Mouse (Mus musculus) intestine, embryonic 14.5 days (tissue): ENCODE data around the gene Lct. TPM values are rescaled to one million over a fixed set of nuclear protein-coding genes. Genes with fewer than 3 reads are reported as not detected.
"Not testable (repeated sequence)": the region's sequence is repeated elsewhere in the genome, so short reads cannot be mapped to it uniquely, and the experiment has no call there.

ENCODE experiments used
- ATAC-seq: fragments of 200-750 bp; cut with Nextera tagmentation; replicated peaks from 2 replicates; pipeline ENCODE4 v1.8.0; 2017; ENCODE audit warnings: low read depth, moderate number of reproducible peaks, moderate TSS enrichment, moderate library complexity; ENCODE audit not compliant: low FRiP score, low TSS enrichment
- DNase-seq: peaks from one replicate; pipeline ENCODE4 v3.0.0-alpha.2; 2018; ENCODE audit warnings: low spot score
- H3K27ac ChIP-seq: fragments of 300-500 bp; sonication (generic); 2 replicates; pipeline ENCODE4 v1.5.1; 2014; ENCODE audit warnings: low read depth, mild to moderate bottlenecking, control low read depth
- H3K27me3 ChIP-seq: fragments of 300-500 bp; sonication (generic); replicated peaks from 2 replicates; pipeline ENCODE4 v1.6.1; 2014; ENCODE audit warnings: low read length, control low read depth; ENCODE audit not compliant: control insufficient read depth, insufficient read depth
- H3K36me3 ChIP-seq: fragments of 300-500 bp; sonication (generic); 2 replicates; pipeline ENCODE4 v1.6.1; 2014; ENCODE audit warnings: low read length, control low read depth; ENCODE audit not compliant: control insufficient read depth, insufficient read depth
- H3K4me1 ChIP-seq: fragments of 300-500 bp; sonication (generic); replicated peaks from 2 replicates; pipeline ENCODE4 v1.6.1; 2014; ENCODE audit warnings: low read length, control low read depth, mixed read lengths; ENCODE audit not compliant: control insufficient read depth, insufficient read depth
- H3K4me2 ChIP-seq: fragments of 300-500 bp; sonication (generic); 2 replicates; pipeline ENCODE4 v1.6.1; 2014; ENCODE audit warnings: low read length
- H3K4me3 ChIP-seq: fragments of 300-500 bp; sonication (generic); 2 replicates; pipeline ENCODE4 v1.5.1; 2014; ENCODE audit warnings: low read depth, low read length, control low read depth, mixed read lengths
- H3K9ac ChIP-seq: fragments of 300-500 bp; sonication (generic); 2 replicates; pipeline ENCODE4 v1.6.1; 2014; ENCODE audit warnings: mild to moderate bottlenecking, low read length
- H3K9me3 ChIP-seq: fragments of 300-500 bp; sonication (generic); 2 replicates; pipeline ENCODE4 v1.6.1; 2016; ENCODE audit warnings: low read length, control low read depth; ENCODE audit not compliant: control insufficient read depth
- WGBS: fragments of 180-500 bp; shearing (Covaris S2); extraction: QIAGEN DNeasy Blood & Tissue Kit; methylation state at CpG from one replicate; pipeline ENCODE4 v1.1.7; 2014; 5-methylcytosine and 5-hydroxymethylcytosine counted together
- polyA plus RNA-seq: library from polyadenylated mRNA; unstranded; fragments of >200 nt; fragmentation: Nextera tagmentation; extraction: Ambion mirVana; gene quantifications from 2 replicates; pipeline ENCODE4 v1.2.1, GENCODE M21; 2014

Lct gene
- polyA plus RNA-seq, 1 experiment from 2014 or later: 0.31 TPM

- H3K27ac ChIP-seq: no peak overlapping the region
- peak overlapping the region; percentile 86 for H3K9ac ChIP-seq
- DNase-seq: no peak
- H3K27me3 ChIP-seq: no peaks in the 10 kb centered on the region
- H3K9me3 ChIP-seq: no peaks in the 10 kb centered on the region
- ATAC-seq: no peak
- peaks cover 18% of the 10 kb centered on the region for H3K4me1 ChIP-seq
- H3K4me2 ChIP-seq: peak overlapping the region; percentile 61
- H3K36me3 ChIP-seq: peaks cover 53% of the 10 kb centered on the region
- WGBS: 49% methylated on average over 3 of the region's 3 CpGs
- peak overlapping the region; percentile 86 for H3K4me3 ChIP-seq
These were observed 29.3 kb upstream of the Lct start for GRCm38 (mm10) chr1:128357452-128357851.

DNA sequence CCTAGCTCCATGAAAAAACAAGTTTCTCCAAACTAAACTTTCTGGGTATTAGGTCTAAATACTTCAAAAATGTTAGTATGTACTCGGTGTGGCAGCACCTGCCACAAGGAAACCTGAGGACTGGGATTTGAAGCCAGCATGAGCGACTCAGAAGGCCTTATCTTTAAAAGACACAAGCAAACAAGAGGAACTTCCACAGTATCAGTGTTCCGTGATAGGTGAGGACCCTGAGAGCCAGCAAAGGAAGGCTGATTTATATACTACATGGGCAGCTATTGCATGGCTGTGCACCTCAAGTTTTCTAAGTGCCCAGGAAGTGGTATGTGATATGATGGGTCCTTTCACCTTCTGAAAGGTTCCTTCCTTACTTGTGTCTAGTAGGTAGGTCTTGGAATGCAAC lies 25.0 kb upstream of the Lct start:
- Histone ChIP-seq H3K9me3 (no peaks in the 10 kb centered on the region), H3K4me2 (no peak overlapping the region), H3K27me3 (no peaks in the 10 kb centered on the region), H3K27ac (no peak overlapping the region), H3K4me3 (no peak overlapping the region), H3K36me3 (peaks cover 85% of the 10 kb centered on the region), H3K4me1 (peaks cover 12% of the 10 kb centered on the region), H3K9ac (no peak overlapping the region)
- WGBS: 76% methylated on average over 3 of the region's 3 CpGs
- DNase-seq (no peak), ATAC-seq (no peak)

DNA sequence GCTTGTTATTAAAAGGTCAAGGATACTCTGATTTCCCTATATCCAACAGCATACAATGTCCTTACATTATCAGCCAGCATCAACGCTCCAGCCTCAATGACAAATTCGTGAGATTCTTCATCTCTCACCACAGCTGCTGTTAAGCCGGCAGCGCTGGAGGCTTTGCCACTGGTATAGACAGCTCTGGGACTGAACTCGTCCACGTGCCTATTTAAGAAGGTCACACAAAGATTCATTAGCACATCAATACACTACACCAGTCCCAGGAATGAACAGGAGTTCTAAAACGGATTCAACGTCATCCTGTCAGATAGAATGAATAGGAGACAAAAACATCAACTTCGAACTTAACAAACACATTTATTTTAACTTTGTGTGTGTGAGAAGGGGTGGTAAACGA lies 16.1 kb upstream of the Lct start:
- Histone ChIP-seq H3K9me3 (no peaks in the 10 kb centered on the region), H3K4me2 (no peak overlapping the region), H3K4me3 (no peak overlapping the region), H3K9ac (no peak overlapping the region), H3K27ac (no peak overlapping the region), H3K36me3 (peaks cover 94% of the 10 kb centered on the region), H3K27me3 (no peaks in the 10 kb centered on the region), H3K4me1 (no peaks in the 10 kb centered on the region)
- WGBS: 88% methylated on average over 10 of the region's 10 CpGs
- DNase-seq (no peak), ATAC-seq (no peak)

- ATAC-seq (no peak), DNase-seq (no peak)
- Histone ChIP-seq H3K4me2 (no peak overlapping the region), H3K36me3 (peaks cover 89% of the 10 kb centered on the region), H3K4me3 (no peak overlapping the region), H3K27ac (no peak overlapping the region), H3K9ac (no peak overlapping the region), H3K27me3 (no peaks in the 10 kb centered on the region), H3K4me1 (no peaks in the 10 kb centered on the region), H3K9me3 (no peaks in the 10 kb centered on the region)
- WGBS: 85% methylated on average over 13 of the region's 13 CpGs
These were observed 9.7 kb upstream of the Lct start for GRCm38 (mm10) chr1:128337708-128338320.

GRCm38 (mm10) chr1:128330313-128330712 lies 2.2 kb upstream of the Lct start:
- Histone ChIP-seq H3K27ac (no peak overlapping the region), H3K4me1 (no peaks in the 10 kb centered on the region), H3K9ac (no peak overlapping the region), H3K36me3 (peaks cover 67% of the 10 kb centered on the region), H3K4me3 (no peak overlapping the region), H3K4me2 (no peak overlapping the region), H3K27me3 (no peaks in the 10 kb centered on the region), H3K9me3 (no peaks in the 10 kb centered on the region)
- 92% methylated on average over 1 of the region's 1 CpGs for WGBS
- no peak for DNase-seq
- no peak for ATAC-seq

GRCm38 (mm10) chr1:128327165-128327564 lies 953 bp downstream of the Lct start:
- H3K4me3 ChIP-seq: no peak overlapping the region

DNA sequence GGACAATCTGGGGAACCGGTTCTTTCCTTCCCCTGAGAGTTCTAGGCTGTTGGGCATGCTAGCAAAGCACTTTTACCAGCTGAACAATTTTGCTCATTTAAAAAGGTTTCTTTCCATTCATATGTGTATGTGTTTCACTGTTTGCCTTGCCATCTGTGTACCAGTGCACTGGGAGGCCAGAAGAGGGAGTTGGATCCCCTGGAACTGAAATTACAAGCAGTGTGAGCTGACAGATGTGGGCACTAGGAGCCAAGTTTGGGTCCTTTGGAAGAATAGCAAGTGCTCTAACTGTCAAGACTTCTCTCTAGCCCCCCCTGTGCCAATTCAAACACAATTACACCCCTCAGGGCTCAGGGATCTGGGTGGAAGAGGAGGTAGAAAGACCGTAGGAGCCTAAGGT lies 3.3 kb downstream of the Lct start:
- H3K9ac ChIP-seq: no peak overlapping the region

More at GRCm38 (mm10) chr1:128327165-128327564, 953 bp downstream of the Lct start:
- no peak overlapping the region for H3K27ac ChIP-seq
- H3K9ac ChIP-seq: no peak overlapping the region
- DNase-seq (no peak), ATAC-seq (no peak)
- no peak overlapping the region for H3K4me2 ChIP-seq
- no peaks in the 10 kb centered on the region for H3K4me1 ChIP-seq
- WGBS: 100% methylated on average over 1 of the region's 1 CpGs
- H3K9me3 ChIP-seq: no peaks in the 10 kb centered on the region
- peaks cover 38% of the 10 kb centered on the region for H3K36me3 ChIP-seq
- H3K27me3 ChIP-seq: no peaks in the 10 kb centered on the region

GRCm38 (mm10) chr1:128323026-128323643 lies 5.0 kb downstream of the Lct start:
- no peaks in the 10 kb centered on the region for H3K4me1 ChIP-seq
- no peak overlapping the region for H3K4me2 ChIP-seq
- H3K9ac ChIP-seq: no peak overlapping the region
- 84% methylated on average over 8 of the region's 8 CpGs for WGBS
- H3K36me3 ChIP-seq: peaks cover 14% of the 10 kb centered on the region; the same call in 1 of the 2 replicates
- H3K27ac ChIP-seq: no peak overlapping the region
- peak; percentile 42; the same call in 1 of the 2 replicates for ATAC-seq
- no peak for DNase-seq
- no peaks in the 10 kb centered on the region for H3K9me3 ChIP-seq
- no peaks in the 10 kb centered on the region for H3K27me3 ChIP-seq
- H3K4me3 ChIP-seq: no peak overlapping the region

More for the DNA sequence above, 3.3 kb downstream of the Lct start:
- WGBS: 79% methylated on average over 2 of the region's 2 CpGs
- Histone ChIP-seq H3K4me1 (no peaks in the 10 kb centered on the region), H3K4me3 (no peak overlapping the region), H3K27ac (no peak overlapping the region), H3K36me3 (peaks cover 16% of the 10 kb centered on the region; the same call in 1 of the 2 replicates), H3K27me3 (no peaks in the 10 kb centered on the region), H3K4me2 (no peak overlapping the region), H3K9me3 (no peaks in the 10 kb centered on the region)
- no peak for DNase-seq
- ATAC-seq: no peak

DNA sequence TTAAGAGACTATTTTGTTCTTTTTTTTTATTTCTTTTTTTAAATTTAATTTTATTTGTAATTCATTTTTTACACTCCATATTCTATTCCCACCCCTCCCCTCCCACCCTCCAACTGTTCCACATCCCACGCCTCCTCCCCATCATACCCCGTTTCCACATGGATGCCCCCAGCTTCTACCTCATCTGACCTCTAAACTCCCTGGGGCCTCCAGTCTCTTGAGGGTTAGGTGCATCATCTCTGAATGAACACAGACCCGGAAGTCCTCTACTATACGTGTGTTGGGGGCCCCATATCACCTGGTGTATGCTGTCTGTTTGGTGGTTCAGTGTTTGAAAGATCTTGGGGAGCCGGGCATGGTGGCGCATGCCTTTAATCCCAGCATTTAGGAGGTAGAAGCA lies 8.9 kb downstream of the Lct start:
- H3K27ac ChIP-seq, DNase-seq, H3K9me3 ChIP-seq, H3K27me3 ChIP-seq, H3K4me2 ChIP-seq, H3K9ac ChIP-seq, ATAC-seq, H3K4me3 ChIP-seq, H3K36me3 ChIP-seq, H3K4me1 ChIP-seq: not testable (repeated sequence)
- 81% methylated on average over 6 of the region's 6 CpGs for WGBS
